Mouse (Mus musculus) midbrain, embryonic 10.5 days (tissue): ENCODE measurements around the gene Gzmd. TPM values are rescaled to one million over a fixed set of nuclear protein-coding genes. Genes with fewer than 3 reads are reported as not detected.

ENCODE experiments used
- microRNA-seq: library from miRNA; unstranded; fragments of <30 nt; microRNA quantifications from one replicate; pipeline ENCODE4, GENCODE M21; 2017
- polyA plus RNA-seq: library from polyadenylated mRNA; unstranded; fragments of >200 nt; fragmentation: Nextera tagmentation; extraction: Ambion mirVana; gene quantifications from 2 replicates; pipeline ENCODE4 v1.2.1, GENCODE M21; 2016

Gzmd gene
- polyA plus RNA-seq, 1 experiment from 2014 or later: not detected

Small RNA genes within 50 kb of the gene (microRNA-seq; reads per million reads assigned to microRNA genes)
- gene Mir6949: not detected

Other genes starting within 250 kb of the Gzmd start
- gene Cbln3, start 248.2 kb downstream of the Gzmd start, polyA plus RNA-seq: 0.14 and 0.16 TPM in 2 replicates
- 23.2 and 24.7 TPM in 2 replicates for gene Khnyn, start 247.7 kb downstream of the Gzmd start, polyA plus RNA-seq
- 27.5 and 31.5 TPM in 2 replicates for gene Sdr39u1, start 232.3 kb downstream of the Gzmd start, polyA plus RNA-seq
- gene Cma1, start 187.9 kb downstream of the Gzmd start, polyA plus RNA-seq: not detected in 2 replicates
- gene Cma2, start 181.6 kb downstream of the Gzmd start, polyA plus RNA-seq: not detected in 2 replicates
- not detected in 2 replicates for gene Mcpt1, start 114.6 kb downstream of the Gzmd start, polyA plus RNA-seq
- gene Mcpt9, start 102.1 kb downstream of the Gzmd start, polyA plus RNA-seq: not detected in 2 replicates
- not detected in 2 replicates for gene Mcpt2, start 90.6 kb downstream of the Gzmd start, polyA plus RNA-seq
- not detected in 2 replicates for gene Mcpt4, start 70.3 kb downstream of the Gzmd start, polyA plus RNA-seq
- gene Mcpt8, start 47.3 kb downstream of the Gzmd start, polyA plus RNA-seq: not detected in 2 replicates
- not detected in 2 replicates for gene Ctsg, start 30.0 kb downstream of the Gzmd start, polyA plus RNA-seq
- not detected in 2 replicates for gene Gzme, start 12.0 kb downstream of the Gzmd start, polyA plus RNA-seq
- gene Gzmg, start 27.0 kb upstream of the Gzmd start, polyA plus RNA-seq: not detected in 2 replicates
- gene Gzmn, start 42.0 kb upstream of the Gzmd start, polyA plus RNA-seq: not detected in 2 replicates
- gene Gzmf, start 78.8 kb upstream of the Gzmd start, polyA plus RNA-seq: not detected in 2 replicates
- not detected in 2 replicates for gene Gzmc, start 102.0 kb upstream of the Gzmd start, polyA plus RNA-seq
- gene Gzmb, start 129.7 kb upstream of the Gzmd start, polyA plus RNA-seq: not detected in 2 replicates
- gene Atp12a, start 232.5 kb upstream of the Gzmd start, polyA plus RNA-seq: not detected in 2 replicates